Mouse (Mus musculus) monocyte, adult 5-6 weeks (primary cell): ENCODE measurements around the gene 1300017J02Rik. TPM values are rescaled to one million over a fixed set of nuclear protein-coding genes. Genes with fewer than 3 reads are reported as not detected.

ENCODE experiments used
- ATAC-seq: fragments of 153-309, 156-312 bp; replicated peaks from 2 replicates; pipeline ENCODE4 v1.8.0; 2017; ENCODE audit warnings: mild to moderate bottlenecking; ENCODE audit not compliant: low TSS enrichment, insufficient number of reproducible peaks, severe bottlenecking, poor library complexity, low FRiP score
- total RNA-seq: library from RNA; stranded (forward); fragments of 200-1000, 200-491, 200-594 nt; gene quantifications from 3 replicates; pipeline ENCODE4 v1.2.3, GENCODE M21; 2017

The 1300017J02Rik gene
- total RNA-seq, 1 experiment from 2014 or later = not detected

GRCm38 (mm10) chr9:103286396-103286795 is 18.5 kb downstream of the 1300017J02Rik start:
- ATAC-seq = no peak

- no peak for ATAC-seq
Observed at GRCm38 (mm10) chr9:103276876-103277275, 28.0 kb downstream of the 1300017J02Rik start.

GRCm38 (mm10) chr9:103275676-103276075 is 29.2 kb downstream of the 1300017J02Rik start:
- ATAC-seq = no peak

GRCm38 (mm10) chr9:103274819-103275218 is 30.1 kb downstream of the 1300017J02Rik start:
- ATAC-seq = no peak

- ATAC-seq = no peak
Observed at GRCm38 (mm10) chr9:103271104-103271503, 33.8 kb downstream of the 1300017J02Rik start.

GRCm38 (mm10) chr9:103265778-103266177 is 39.1 kb downstream of the 1300017J02Rik start:
- ATAC-seq = no peak

- no peak for ATAC-seq
Observed at GRCm38 (mm10) chr9:103252906-103253305, 52.0 kb downstream of the 1300017J02Rik start.

GRCm38 (mm10) chr9:103248618-103249017 is 56.3 kb downstream of the 1300017J02Rik start:
- ATAC-seq = no peak

GRCm38 (mm10) chr9:103246526-103247168 is 58.2 kb downstream of the 1300017J02Rik start:
- no peak for ATAC-seq

GRCm38 (mm10) chr9:103243640-103244039 is 61.2 kb downstream of the 1300017J02Rik start:
- ATAC-seq = no peak

GRCm38 (mm10) chr9:103241206-103241605 is 63.7 kb downstream of the 1300017J02Rik start:
- no peak for ATAC-seq

- no peak for ATAC-seq
Observed at GRCm38 (mm10) chr9:103239471-103239870, 65.4 kb downstream of the 1300017J02Rik start.

- ATAC-seq = peak; percentile 59
Observed at GRCm38 (mm10) chr9:103234565-103235165, 70.2 kb downstream of the 1300017J02Rik start.

- no peak for ATAC-seq
Observed at GRCm38 (mm10) chr9:103234059-103234458, 70.8 kb downstream of the 1300017J02Rik start.

- no peak for ATAC-seq
Observed at GRCm38 (mm10) chr9:103233006-103233395, 71.9 kb downstream of the 1300017J02Rik start.

GRCm38 (mm10) chr9:103232232-103233005 is 72.5 kb downstream of the 1300017J02Rik start:
- ATAC-seq = no peak

GRCm38 (mm10) chr9:103230151-103230951 is 74.5 kb downstream of the 1300017J02Rik start, which contains the start of the genes Gm20425 and Trf:
Gene Gm20425 (minus strand): TSS chr9:103230307.
Gene Trf (minus strand): TSS chr9:103230444.
- peak; percentile 66 for ATAC-seq

- ATAC-seq = no peak
Observed at GRCm38 (mm10) chr9:103229037-103229867, 75.6 kb downstream of the 1300017J02Rik start.
